Comparison of ENCODE assay signal across 8 mouse cellular contexts in genomic region chr4:130861653-130862208, GRCm38 (mm10). TPM values are rescaled to one million over a fixed set of nuclear protein-coding genes. Genes with fewer than 3 reads are reported as not detected.
A peak's percentile ranks its signal among the peaks of the same experiment; 100 is the strongest.
DNase-seq lines count a peak whose midpoint lies in the region; ATAC-seq lines count a peak whose summit lies in the region.

No protein-coding gene starts in this region.

- no peaks in the 10 kb centered on the region for H3K9me3 ChIP-seq in midbrain, embryonic 16.5 days (replicated peaks; ENCODE audit: control insufficient read depth, low read length, poor library complexity, severe bottlenecking)

- H3K27me3 ChIP-seq in midbrain, embryonic 16.5 days (ENCODE audit: control insufficient read depth, insufficient read depth, low read depth, low read length) = no peaks in the 10 kb centered on the region

- DNase-seq in adrenal gland, postnatal 14 days = peak; percentile 89
- peak; percentile 70 for DNase-seq in embryo, embryonic 10.5 days (ENCODE audit: low spot score)
- DNase-seq in heart, adult 18-20 months = peak; percentile 69 to 77
- peak; percentile 32 for DNase-seq in kidney, adult 18-20 months
- DNase-seq in left cerebral cortex, postnatal 25 days (ENCODE audit: low spot score in 2 of 2) = peak; percentile 97 to 99
- peak; percentile 15 for DNase-seq in thymus, postnatal 4 days
- DNase-seq in natural killer cell, adult 2 months (ENCODE audit: low spot score in 2 of 2) = no peak

- H3K9ac ChIP-seq in midbrain, embryonic 16.5 days (ENCODE audit: low read depth, low read length) = peak overlapping the region; percentile 70

- ATAC-seq in midbrain, embryonic 16.5 days = peak; percentile 93

- intact Hi-C loops in left cerebral cortex, postnatal 25 days (cut with DNase I) = no loop called here

- H3K4me3 ChIP-seq in midbrain, embryonic 16.5 days (ENCODE audit: low read depth, low read length) = peak overlapping the region; percentile 21

- peak overlapping the region; percentile 58 for H3K4me2 ChIP-seq in midbrain, embryonic 16.5 days (ENCODE audit: low read length)

- under 1% methylated on average over 21 of the region's 30 CpGs for WGBS in midbrain, embryonic 16.5 days

- H3K36me3 ChIP-seq in midbrain, embryonic 16.5 days (ENCODE audit: control insufficient read depth, insufficient read depth, low read length) = no peaks in the 10 kb centered on the region

- peak overlapping the region; percentile 89 for H3K27ac ChIP-seq in midbrain, embryonic 16.5 days (ENCODE audit: low read length)

- H3K4me1 ChIP-seq in midbrain, embryonic 16.5 days (ENCODE audit: control insufficient read depth, insufficient read depth, low read length) = peaks cover 45% of the 10 kb centered on the region

RNA-seq across cellular contexts. Expression of gene Laptm5, which starts 51.2 kb away (rescaled TPM):
- total RNA-seq in adrenal gland, postnatal 14 days (2021) = 15.2 and 52.4 TPM in 2 replicates
- total RNA-seq in heart, adult 18-20 months (2021) = 10 to 100 TPM; 16.5 to 30.3 TPM
- 10 to 100 TPM; 29.6 to 36.5 TPM for total RNA-seq in left cerebral cortex, postnatal 25 days (2021)
- 22.0 and 22.3 TPM in 2 replicates for polyA plus RNA-seq in midbrain, embryonic 16.5 days (2015; fragmentation: Nextera tagmentation; extraction: Ambion mirVana)

Comparison
In these comparisons a context has a peak if more than half of its experiments do, and no peak if none do; other contexts are left out.
1. DNase-seq: peak in adrenal gland, postnatal 14 days (single experiment), embryo, embryonic 10.5 days (single experiment), heart, adult 18-20 months (2 of 2), kidney, adult 18-20 months (single experiment), left cerebral cortex, postnatal 25 days (2 of 2) and thymus, postnatal 4 days (single experiment); none in natural killer cell, adult 2 months (0 of 2).